In genomic region chr12:56441166-56441817, GRCm38 (mm10) we compare ENCODE assay signal across 18 mouse cellular contexts.
DNase-seq lines count a peak whose midpoint lies in the region; ATAC-seq lines count a peak whose summit lies in the region.
"Had no signal": no experiment of that assay in that cellular context is flagged by ENCODE, and none has a peak within 500 bp of the region (broad histone marks: within the 10 kb centered on the region; RNA-seq: fewer than 3 reads in every experiment).

No protein-coding gene starts in this region.

- WGBS in midbrain, embryonic 11.5 days: 72% methylated on average over 8 of the region's 8 CpGs
- WGBS in midbrain, embryonic 13.5 days: 57% methylated on average over 8 of the region's 8 CpGs

- H3K4me1 ChIP-seq in midbrain, embryonic 11.5 days (ENCODE audit: control insufficient read depth, insufficient read depth, low read length): peaks cover 4% of the 10 kb centered on the region
- peaks cover 17% of the 10 kb centered on the region for H3K4me1 ChIP-seq in midbrain, embryonic 13.5 days (replicated peaks)
- H3K4me1 ChIP-seq: hindbrain, embryonic 15.5 days had no signal

- ATAC-seq in midbrain, embryonic 11.5 days (ENCODE audit: low FRiP score): no peak
- no peak for ATAC-seq in midbrain, embryonic 13.5 days

- no peak overlapping the region for H3K27ac ChIP-seq in midbrain, embryonic 11.5 days (ENCODE audit: low read depth, low read length)
- H3K27ac ChIP-seq in midbrain, embryonic 13.5 days: no peak overlapping the region
- H3K27ac ChIP-seq: embryonic facial prominence, embryonic 10.5 days; hindbrain, embryonic 15.5 days; midbrain, embryonic 10.5 days had no signal

- H3K9ac ChIP-seq in midbrain, embryonic 11.5 days (ENCODE audit: low read length): no peak overlapping the region
- no peak overlapping the region for H3K9ac ChIP-seq in midbrain, embryonic 13.5 days (replicated peaks)
- H3K9ac ChIP-seq: hindbrain, embryonic 15.5 days had no signal

- H3K4me3 ChIP-seq in midbrain, embryonic 11.5 days (ENCODE audit: low read depth, low read length): no peak overlapping the region
- no peak overlapping the region for H3K4me3 ChIP-seq in midbrain, embryonic 13.5 days (replicated peaks)
- H3K4me3 ChIP-seq: embryonic facial prominence, embryonic 10.5 days; hindbrain, embryonic 15.5 days; midbrain, embryonic 10.5 days had no signal

- H3K4me2 ChIP-seq in midbrain, embryonic 11.5 days: no peak overlapping the region
- no peak overlapping the region for H3K4me2 ChIP-seq in midbrain, embryonic 13.5 days (replicated peaks)
- H3K4me2 ChIP-seq: heart, embryonic 11.5 days; hindbrain, embryonic 15.5 days; liver, embryonic 11.5 days had no signal

- H3K27me3 ChIP-seq in midbrain, embryonic 11.5 days (ENCODE audit: control insufficient read depth, insufficient read depth, low read length): no peaks in the 10 kb centered on the region
- H3K27me3 ChIP-seq in midbrain, embryonic 13.5 days: peaks cover 41% of the 10 kb centered on the region

- no peaks in the 10 kb centered on the region for H3K36me3 ChIP-seq in midbrain, embryonic 11.5 days (ENCODE audit: control insufficient read depth, insufficient read depth, low read length)
- no peaks in the 10 kb centered on the region for H3K36me3 ChIP-seq in midbrain, embryonic 13.5 days
- H3K36me3 ChIP-seq: embryonic facial prominence, embryonic 10.5 days; hindbrain, embryonic 15.5 days; midbrain, embryonic 10.5 days had no signal

- peak; percentile 76 for DNase-seq in midbrain, embryonic 11.5 days (ENCODE audit: low spot score, missing footprints)
- DNase-seq in cerebellum, adult 11 months: peak; percentile 1
- DNase-seq in cerebellum, postnatal 10 days: peak; percentile 50 to 55
- peak; percentile 61 for DNase-seq in hindlimb bud, embryonic 11.5 days (ENCODE audit: extremely low spot score, low read depth, low spot score)
- DNase-seq in thymus, postnatal 25 days: no peak
- no peak for DNase-seq in layer of hippocampus, postnatal 14 days (ENCODE audit: low spot score in 2 of 2)
- no peak for DNase-seq in spleen, postnatal 10 days (ENCODE audit: low spot score in 2 of 2)
- DNase-seq: gastrocnemius, postnatal 25 days; heart, postnatal 14 days; kidney, adult 8-10 months; lung, adult 2 months; lung, postnatal 4 days had no signal

- H3K9me3 ChIP-seq in midbrain, embryonic 11.5 days (ENCODE audit: control insufficient read depth, low read length): no peaks in the 10 kb centered on the region
- H3K9me3 ChIP-seq in midbrain, embryonic 13.5 days: no peaks in the 10 kb centered on the region
- H3K9me3 ChIP-seq: embryonic facial prominence, embryonic 10.5 days; hindbrain, embryonic 15.5 days; midbrain, embryonic 10.5 days had no signal

Comparison
In these comparisons a context has a peak if more than half of its experiments do, and no peak if none do; other contexts are left out.
1. DNase-seq: peak in midbrain, embryonic 11.5 days (single experiment), cerebellum, adult 11 months (single experiment), cerebellum, postnatal 10 days (2 of 2) and hindlimb bud, embryonic 11.5 days (single experiment); none in thymus, postnatal 25 days (single experiment), layer of hippocampus, postnatal 14 days (0 of 2) and spleen, postnatal 10 days (0 of 2).